Mouse (Mus musculus) E14TG2a.4 (cell line): Measurements from ENCODE around the gene Tenm3.

Source experiments
- CTCF ChIP-seq: conservative IDR thresholded peaks from 2 replicates; pipeline ENCODE4 v1.5.1; 2014; ENCODE audit warnings: low read length
- NANOG ChIP-seq: IDR thresholded peaks from 2 replicates; pipeline ENCODE4 v1.6.1; 2014; ENCODE audit warnings: borderline replicate concordance, low read length, mixed read lengths

DNA sequence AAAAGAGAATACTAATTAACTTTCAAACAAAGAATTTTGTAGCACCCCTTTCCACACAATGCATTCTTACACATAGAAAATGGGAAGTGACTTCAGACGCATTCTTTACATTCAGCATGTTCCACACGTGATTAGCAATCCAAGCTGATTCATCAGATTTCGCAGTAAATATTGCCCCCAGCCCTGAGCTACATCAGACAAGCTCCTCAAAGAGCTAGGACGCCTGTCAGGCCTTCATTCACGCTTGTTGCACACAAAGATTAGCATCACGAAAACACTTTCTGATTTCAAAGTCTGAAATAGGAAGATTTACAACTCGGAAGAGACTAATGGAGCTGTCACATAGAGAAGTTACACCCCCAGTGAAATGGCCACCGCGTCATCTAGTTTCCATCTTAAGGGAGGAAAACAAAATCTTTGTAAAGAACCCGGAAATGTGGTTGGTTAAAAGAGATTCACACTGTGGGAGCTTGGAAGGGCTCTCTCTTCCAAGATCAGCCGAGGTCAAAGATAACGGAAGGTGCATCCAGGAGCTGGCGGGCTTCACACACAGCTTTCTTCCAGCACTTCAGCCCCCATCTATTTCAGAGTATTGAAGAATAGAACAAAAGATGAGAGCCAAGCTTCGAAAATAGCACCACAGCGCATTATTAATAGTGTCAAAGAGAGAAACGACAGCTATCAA is 406.1 kb downstream of the Tenm3 start:
- TF ChIP-seq CTCF = no peak
- no peak for TF ChIP-seq NANOG
